Mouse (Mus musculus): ENCODE data around the gene Denr. TPM values are rescaled to one million over a fixed set of nuclear protein-coding genes. Genes with fewer than 3 reads are reported as not detected.

Gene Denr
- total RNA-seq (2022), result 10 to 100 TPM; 49.2 to 59.2 (median 52.6) TPM

- DNase-seq (ENCODE audit: low spot score in 2 of 2), result peak; percentile 98
Measured at GRCm38 (mm10) chr5:123906976-123907630, at the start of gene Denr. Gene Denr (plus strand): TSS chr5:123907175.

DNA sequence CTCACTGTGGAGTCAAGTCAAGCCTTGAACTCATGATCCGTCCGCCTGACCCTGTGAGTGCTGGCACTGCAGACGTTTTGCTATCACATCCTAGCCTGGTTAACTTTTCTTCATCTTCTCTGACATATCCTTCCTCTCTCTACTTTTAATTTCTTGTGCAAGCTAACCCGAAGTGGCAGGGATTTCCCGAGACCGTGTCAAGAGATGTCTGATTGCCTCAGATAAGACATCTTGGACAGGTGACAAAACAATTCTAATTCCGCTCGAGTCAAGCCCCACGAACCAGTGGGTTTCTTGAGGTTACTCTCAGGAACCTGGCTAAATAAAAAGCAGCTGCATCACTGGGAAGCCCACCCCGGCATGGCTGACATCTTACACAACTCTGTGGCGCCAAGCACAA lies 48.2 kb upstream of the Denr start:
- no peak for DNase-seq (ENCODE audit: low spot score in 2 of 2)

- no peak for DNase-seq (ENCODE audit: low spot score in 2 of 2)
Measured at GRCm38 (mm10) chr5:123862374-123863350, 44.3 kb upstream of the Denr start.

DNA sequence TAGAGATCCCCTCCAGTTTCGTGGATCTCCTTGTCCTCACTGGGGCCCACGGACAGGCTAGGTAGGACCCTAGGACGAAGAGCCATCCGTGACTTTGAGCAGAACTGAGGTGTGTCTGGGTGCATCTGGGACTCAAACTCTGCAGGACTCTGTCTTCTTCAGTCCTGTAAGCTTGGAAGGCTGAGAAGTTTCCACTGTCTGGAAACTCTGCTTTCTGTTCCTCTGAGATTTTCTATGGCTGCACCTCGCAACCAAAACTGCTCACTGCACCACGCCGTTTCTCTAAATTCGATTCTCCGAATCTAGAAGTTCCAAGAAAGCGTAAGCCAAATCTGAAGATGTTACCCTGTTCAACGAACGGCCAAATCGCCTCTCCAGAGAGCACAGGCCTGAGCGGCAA lies 43.0 kb upstream of the Denr start:
- DNase-seq (ENCODE audit: low spot score in 2 of 2), result no peak

DNA sequence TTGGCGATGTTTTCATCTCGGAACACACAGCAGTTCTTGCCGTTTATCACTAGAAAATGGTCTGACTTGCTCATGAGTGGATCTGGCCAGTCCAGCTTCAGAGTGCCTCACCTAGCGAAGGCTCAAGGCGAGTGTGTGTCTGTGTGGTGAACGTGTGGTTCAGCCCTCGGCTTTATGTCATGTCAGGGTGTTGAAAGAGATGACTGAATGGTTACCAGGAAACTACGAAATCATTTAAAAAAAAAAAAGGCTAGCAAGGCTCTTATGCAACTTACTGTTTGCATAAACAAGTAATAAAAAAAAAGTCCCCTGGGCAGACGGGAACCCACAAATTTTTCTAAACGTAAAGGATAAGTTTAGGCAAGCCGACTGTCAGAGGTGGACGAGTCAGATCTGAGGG lies 41.6 kb upstream of the Denr start, which contains the start of gene Hcar2:
Gene Hcar2, minus strand, starts transcription at position 135 of the 400 bp plus-strand sequence.
- no peak for DNase-seq (ENCODE audit: low spot score in 2 of 2)

- DNase-seq (ENCODE audit: low spot score in 2 of 2), result no peak
Measured at GRCm38 (mm10) chr5:123866457-123866856, 40.5 kb upstream of the Denr start.

DNA sequence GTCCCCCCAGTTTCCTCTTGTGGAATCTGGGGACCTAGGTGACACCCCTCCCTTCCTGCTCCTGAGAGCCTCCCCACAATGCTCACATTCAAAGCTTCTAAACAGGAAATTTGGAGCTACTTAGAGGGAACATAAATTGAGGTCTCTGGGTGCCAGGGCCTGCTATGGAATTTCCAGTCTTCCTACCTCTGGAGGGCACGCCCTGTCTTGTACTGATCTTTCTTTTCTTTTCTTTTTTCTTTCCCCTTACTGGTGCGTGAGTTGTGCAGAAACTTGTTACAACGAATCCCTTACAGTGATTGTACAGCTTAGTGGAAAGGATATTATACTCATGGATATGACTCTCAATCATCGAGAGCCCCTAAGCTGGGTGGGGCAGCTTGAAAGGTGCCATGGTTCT lies 37.4 kb upstream of the Denr start:
- no peak for DNase-seq (ENCODE audit: low spot score in 2 of 2)

GRCm38 (mm10) chr5:123874177-123874576 lies 32.8 kb upstream of the Denr start:
- no peak for DNase-seq (ENCODE audit: low spot score in 2 of 2)

DNA sequence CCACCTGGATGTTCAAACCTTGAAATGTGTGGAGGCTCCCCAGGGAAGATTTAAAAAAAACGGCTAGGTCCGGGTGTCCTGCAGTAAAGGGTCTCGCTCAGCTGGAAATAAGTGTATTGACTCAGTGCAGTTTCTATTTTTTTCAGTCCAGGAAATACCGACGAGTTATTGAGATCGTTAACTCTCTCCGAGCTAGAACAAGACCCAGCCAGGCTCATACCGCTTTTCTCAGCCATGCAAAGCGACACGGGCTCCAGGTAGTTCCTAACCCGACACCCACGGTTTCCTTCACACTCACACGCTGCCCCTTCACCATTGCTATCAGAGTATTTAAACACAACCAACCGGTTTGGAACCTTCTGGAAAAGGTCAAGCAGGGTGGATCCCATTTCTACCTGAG lies 28.9 kb upstream of the Denr start:
- no peak for DNase-seq (ENCODE audit: low spot score in 2 of 2)

DNA sequence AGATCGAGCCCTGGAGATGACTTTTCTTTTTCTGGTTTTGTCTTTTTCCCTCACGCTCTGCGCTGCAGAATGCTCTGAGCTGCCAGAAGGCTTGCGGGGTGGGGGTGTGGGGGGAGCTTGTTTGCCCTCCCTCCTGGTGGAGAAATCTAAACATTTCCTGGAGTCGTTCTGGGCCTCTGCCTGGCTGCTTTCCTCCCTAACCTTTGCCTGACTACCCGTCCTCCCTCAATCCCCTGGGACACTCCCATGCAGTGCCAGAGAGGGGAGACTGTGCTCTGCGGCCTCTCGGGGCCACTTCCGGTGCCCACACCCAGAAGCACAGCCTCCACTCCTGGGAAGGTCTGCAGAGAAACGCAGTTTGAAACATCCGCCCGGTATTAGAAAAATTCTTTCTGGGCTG lies 27.0 kb upstream of the Denr start, which contains the start of gene Hcar1:
Gene Hcar1, minus strand, starts transcription at position 93 of the 400 bp plus-strand sequence.
- no peak for DNase-seq (ENCODE audit: low spot score in 2 of 2)

DNA sequence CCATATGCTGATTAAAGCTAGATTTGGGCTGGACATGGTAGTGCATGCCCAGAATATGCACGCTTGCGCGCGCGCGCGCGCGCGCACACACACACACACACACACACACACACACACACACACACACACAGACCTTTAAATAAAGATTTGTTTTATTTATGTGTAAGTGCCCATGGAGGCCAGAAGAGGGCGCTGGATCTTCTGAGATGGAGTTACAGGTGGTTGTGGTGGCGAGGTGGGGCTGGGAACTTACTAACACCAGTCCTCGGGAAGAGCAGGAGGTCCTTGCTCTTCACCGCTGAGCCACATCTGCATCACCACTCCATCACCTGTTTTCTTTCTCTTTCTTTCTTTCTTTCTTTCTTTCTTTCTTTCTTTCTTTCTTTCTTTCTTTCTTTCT lies 26.2 kb upstream of the Denr start:
- DNase-seq (ENCODE audit: low spot score in 2 of 2), result no peak

DNA sequence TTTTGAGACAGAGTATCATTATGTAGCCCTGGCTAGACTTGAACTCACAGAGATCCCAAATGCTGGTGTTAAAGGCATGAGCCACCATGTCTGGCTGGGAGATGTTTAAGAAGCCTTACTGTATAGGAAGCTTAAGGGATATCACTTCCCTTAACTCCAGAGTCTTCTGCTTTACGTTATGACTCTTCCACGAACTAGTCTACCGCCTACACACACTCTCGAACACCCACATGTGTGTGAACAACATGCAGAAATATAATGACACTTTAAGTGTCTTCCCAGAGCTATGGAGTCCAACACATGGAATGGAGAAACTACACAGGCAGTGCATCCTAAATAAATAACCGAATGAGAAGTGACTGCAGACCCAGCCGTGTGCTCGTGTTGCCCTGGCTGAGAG lies 23.1 kb upstream of the Denr start:
- DNase-seq (ENCODE audit: low spot score in 2 of 2), result no peak

- no peak for DNase-seq (ENCODE audit: low spot score in 2 of 2)
Measured at GRCm38 (mm10) chr5:123884332-123884731, 22.6 kb upstream of the Denr start.

DNA sequence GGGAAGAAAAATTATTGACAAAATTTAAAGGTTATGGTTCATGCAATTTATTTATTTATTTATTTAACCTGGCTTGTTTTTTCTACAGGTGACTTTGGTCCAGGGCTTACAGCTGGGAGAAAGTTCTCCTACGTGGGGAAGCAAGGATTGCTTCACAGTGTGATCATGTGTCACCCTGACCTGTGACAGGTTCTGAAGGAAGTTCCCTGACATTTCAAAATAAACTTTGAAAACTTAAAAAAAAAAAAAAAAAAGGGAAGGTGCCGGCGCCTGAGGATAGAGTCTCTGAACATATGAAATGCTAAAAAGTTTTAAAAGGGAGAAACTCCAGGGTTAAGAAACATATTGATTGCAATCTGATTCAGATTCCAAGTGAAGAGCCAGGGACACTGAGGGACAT lies 20.6 kb upstream of the Denr start:
- DNase-seq (ENCODE audit: low spot score in 2 of 2), result no peak

DNA sequence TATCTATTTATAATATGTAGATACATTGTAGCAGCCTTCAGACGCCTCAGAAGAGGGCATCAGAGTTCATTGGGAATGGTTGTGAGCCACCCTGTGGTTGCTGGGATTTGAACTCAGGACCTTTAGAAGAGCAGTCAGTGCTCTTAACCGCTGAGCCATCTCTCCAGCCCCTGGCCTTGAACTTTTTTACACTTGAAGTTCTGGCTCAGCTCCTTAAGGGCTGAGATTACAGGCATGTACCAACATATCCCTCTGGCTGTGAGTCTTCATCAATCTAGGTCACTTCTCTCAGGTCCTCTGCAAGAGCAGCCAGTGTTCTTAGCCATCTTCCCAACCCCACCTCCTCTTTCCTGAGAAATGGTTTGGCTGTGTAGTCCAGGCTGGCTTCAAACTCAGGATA lies 16.7 kb upstream of the Denr start:
- DNase-seq (ENCODE audit: low spot score in 2 of 2), result no peak

GRCm38 (mm10) chr5:123890987-123891386 lies 16.0 kb upstream of the Denr start:
- no peak for DNase-seq (ENCODE audit: low spot score in 2 of 2)

GRCm38 (mm10) chr5:123891669-123892068 lies 15.3 kb upstream of the Denr start:
- DNase-seq (ENCODE audit: low spot score in 2 of 2), result no peak

DNA sequence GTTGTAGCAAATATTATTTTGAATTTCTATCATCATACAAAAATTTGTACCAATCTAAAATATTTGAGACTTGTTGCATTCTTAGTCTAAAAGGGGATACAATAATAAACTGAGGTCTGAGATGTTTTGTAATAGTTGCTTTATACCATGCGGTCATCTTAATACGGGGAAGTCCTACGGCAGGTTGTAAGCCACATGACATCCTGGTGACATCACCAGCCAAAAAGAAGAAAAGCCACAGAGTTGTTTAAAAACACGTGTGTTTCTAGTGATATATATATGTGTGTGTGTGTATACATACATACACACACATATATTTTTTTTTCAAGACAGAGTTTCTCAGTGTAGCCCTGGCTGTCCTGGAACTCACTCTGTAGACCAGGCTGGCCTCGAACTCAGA lies 13.5 kb upstream of the Denr start:
- DNase-seq (ENCODE audit: low spot score in 2 of 2), result no peak

DNA sequence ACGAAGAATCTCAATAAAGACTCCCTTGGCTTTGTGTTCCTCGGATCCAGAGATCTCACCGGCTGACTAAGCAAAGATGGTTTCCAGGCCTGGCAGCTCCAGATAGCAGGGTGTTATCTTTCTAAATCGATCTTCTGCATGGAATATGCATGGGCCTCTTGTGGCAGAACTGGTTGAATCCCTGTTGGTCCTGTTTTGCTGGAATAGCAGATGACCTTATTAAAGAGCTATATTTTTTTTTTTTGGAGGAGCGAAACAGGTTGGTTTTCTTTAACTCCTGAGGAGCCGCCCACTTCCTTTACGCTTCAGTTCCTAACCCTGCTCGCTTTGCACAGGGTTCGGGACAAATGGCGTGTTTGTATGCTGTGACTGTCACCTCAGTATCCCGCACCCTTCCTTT lies 10.6 kb upstream of the Denr start:
- no peak for DNase-seq (ENCODE audit: low spot score in 2 of 2)

GRCm38 (mm10) chr5:123897352-123897751 lies 9.6 kb upstream of the Denr start:
- DNase-seq (ENCODE audit: low spot score in 2 of 2), result no peak

GRCm38 (mm10) chr5:123904059-123904672 lies 2.8 kb upstream of the Denr start:
- no peak for DNase-seq (ENCODE audit: low spot score in 2 of 2)

Measured in gastrocnemius, adult 8-10 months (tissue).